Mouse (Mus musculus): ENCODE results near the gene Armh3.

Gene Armh3

GRCm38 (mm10) chr19:46035971-46036370 lies 37.7 kb upstream of the Armh3 start:
- in situ Hi-C loops (cut with MboI, MseI): loop anchor here (25.0 kb wide), 1 partner anchor 1749 kb away; the partner anchor contains the start of gene Scd2

- in situ Hi-C loops (cut with MboI, MseI): loop anchor here (25.0 kb wide), 1 partner anchor 1747 kb away; the partner anchor contains the start of gene Scd2
These were observed 35.6 kb upstream of the Armh3 start for GRCm38 (mm10) chr19:46033911-46034310.

- in situ Hi-C loops (cut with MboI, MseI): loop anchor here (25.0 kb wide), 1 partner anchor 1746 kb away; the partner anchor contains the start of gene Scd2
These were observed 34.6 kb upstream of the Armh3 start for GRCm38 (mm10) chr19:46032731-46033510.

- in situ Hi-C loops (cut with MboI, MseI): loop anchor here (25.0 kb wide), 1 partner anchor 1745 kb away; the partner anchor contains the start of gene Scd2
These were observed 33.6 kb upstream of the Armh3 start for GRCm38 (mm10) chr19:46031689-46032432.

GRCm38 (mm10) chr19:46030196-46030983 lies 32.1 kb upstream of the Armh3 start:
- in situ Hi-C loops (cut with MboI, MseI): loop anchor here (25.0 kb wide), 1 partner anchor 1743 kb away; the partner anchor contains the start of gene Scd2

- in situ Hi-C loops (cut with MboI, MseI): loop anchor here (25.0 kb wide), 1 partner anchor 1742 kb away; the partner anchor contains the start of gene Scd2
These were observed 31.4 kb upstream of the Armh3 start for GRCm38 (mm10) chr19:46029652-46030051.

GRCm38 (mm10) chr19:46028747-46029320 lies 30.5 kb upstream of the Armh3 start:
- in situ Hi-C loops (cut with MboI, MseI): loop anchor here (25.0 kb wide), 1 partner anchor 1742 kb away; the partner anchor contains the start of gene Scd2

GRCm38 (mm10) chr19:46026567-46026966 lies 28.3 kb upstream of the Armh3 start:
- in situ Hi-C loops (cut with MboI, MseI): loop anchor here (25.0 kb wide), 1 partner anchor 1739 kb away; the partner anchor contains the start of gene Scd2

- in situ Hi-C loops (cut with MboI, MseI): loop anchor here (25.0 kb wide), 1 partner anchor 1738 kb away; the partner anchor contains the start of gene Scd2
These were observed 26.7 kb upstream of the Armh3 start for GRCm38 (mm10) chr19:46024959-46025358.

GRCm38 (mm10) chr19:46016023-46016422 lies 17.7 kb upstream of the Armh3 start:
- in situ Hi-C loops (cut with MboI, MseI): loop anchor here (5.0 kb wide), 1 partner anchor 114 kb away; no protein-coding TSS in a partner anchor

- in situ Hi-C loops (cut with MboI, MseI): loop anchor here (5.0 kb wide), 1 partner anchor 112 kb away; no protein-coding TSS in a partner anchor
These were observed 16.4 kb upstream of the Armh3 start for GRCm38 (mm10) chr19:46014572-46015178.

GRCm38 (mm10) chr19:46005680-46006079 lies 7.4 kb upstream of the Armh3 start:
- in situ Hi-C loops (cut with MboI, MseI): no loop called here

GRCm38 (mm10) chr19:46004814-46005466 lies 6.7 kb upstream of the Armh3 start:
- in situ Hi-C loops (cut with MboI, MseI): loop anchor here (5.0 kb wide), 1 partner anchor 37 kb away; the partner anchor contains the start of gene Pprc1

GRCm38 (mm10) chr19:46003371-46004226 lies 5.3 kb upstream of the Armh3 start, which contains the start of gene Hps6:
Hps6 (plus strand) TSS chr19:46003508.
- in situ Hi-C loops (cut with MboI, MseI): loop anchor here (5.0 kb wide), 1 partner anchor 39 kb away; the partner anchor contains the start of gene Pprc1

GRCm38 (mm10) chr19:46002279-46002678 lies 4.0 kb upstream of the Armh3 start:
- in situ Hi-C loops (cut with MboI, MseI): loop anchor here (5.0 kb wide), 1 partner anchor 40 kb away; the partner anchor contains the start of gene Pprc1

- in situ Hi-C loops (cut with MboI, MseI): loop anchor here (5.0 kb wide), 1 partner anchor 212 kb away; no protein-coding TSS in a partner anchor
These were observed 1.1 kb upstream of the Armh3 start for GRCm38 (mm10) chr19:45999378-45999777.

- in situ Hi-C loops (cut with MboI, MseI): loop anchor here (5.0 kb wide), 1 partner anchor 211 kb away; no protein-coding TSS in a partner anchor
These were observed 468 bp upstream of the Armh3 start for GRCm38 (mm10) chr19:45998694-45999217.

- in situ Hi-C loops (cut with MboI, MseI): loop anchor here (5.0 kb wide), 1 partner anchor 210 kb away; no protein-coding TSS in a partner anchor
These were observed 923 bp downstream of the Armh3 start for GRCm38 (mm10) chr19:45997365-45997764.

Measured in T-helper 2 cell (primary cell).